Mouse (Mus musculus) Muller cell, postnatal 12 days (primary cell): ENCODE measurements around the gene Sertad4.

Experiments
- DNase-seq: peaks from one replicate; pipeline ENCODE4 v3.0.0-alpha.2; 2015; ENCODE audit errors: inconsistent ontology term

The Sertad4 gene

GRCm38 (mm10) chr1:192855474-192856230 lies at the start of gene Sertad4:
Gene Sertad4, minus strand, starts transcription at chr1:192855756.
- DNase-seq: peak; percentile 66

- DNase-seq: no peak
Measured at GRCm38 (mm10) chr1:192901516-192901915, 46.0 kb upstream of the Sertad4 start.

DNA sequence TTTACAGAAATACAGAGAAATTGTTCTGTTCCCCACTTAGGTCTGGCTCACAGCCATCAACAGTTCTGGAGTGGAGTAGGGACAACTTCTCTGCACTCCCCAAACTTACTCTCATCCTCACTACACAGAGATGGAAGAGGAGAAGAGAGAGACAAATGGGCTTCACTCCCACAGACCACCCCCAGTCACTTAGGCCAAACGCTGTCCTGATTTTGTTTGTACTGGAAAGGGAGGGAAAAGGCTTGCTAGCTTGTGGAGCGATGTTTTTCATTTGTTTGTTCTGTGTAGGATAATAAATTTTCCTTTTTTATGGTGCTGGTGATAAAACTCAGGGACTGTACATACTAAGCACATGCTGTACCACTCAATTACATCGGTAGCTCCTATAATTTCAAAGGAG lies 45.4 kb upstream of the Sertad4 start:
- no peak for DNase-seq

GRCm38 (mm10) chr1:192898742-192899141 lies 43.2 kb upstream of the Sertad4 start:
- DNase-seq: no peak

- DNase-seq: peak; percentile 20
Measured at GRCm38 (mm10) chr1:192897218-192897617, 41.7 kb upstream of the Sertad4 start.

- DNase-seq: no peak
Measured at GRCm38 (mm10) chr1:192896076-192896475, 40.5 kb upstream of the Sertad4 start.

GRCm38 (mm10) chr1:192890716-192891115 lies 35.2 kb upstream of the Sertad4 start:
- DNase-seq: no peak

- no peak for DNase-seq
Measured at GRCm38 (mm10) chr1:192882617-192883295, 27.2 kb upstream of the Sertad4 start.

DNA sequence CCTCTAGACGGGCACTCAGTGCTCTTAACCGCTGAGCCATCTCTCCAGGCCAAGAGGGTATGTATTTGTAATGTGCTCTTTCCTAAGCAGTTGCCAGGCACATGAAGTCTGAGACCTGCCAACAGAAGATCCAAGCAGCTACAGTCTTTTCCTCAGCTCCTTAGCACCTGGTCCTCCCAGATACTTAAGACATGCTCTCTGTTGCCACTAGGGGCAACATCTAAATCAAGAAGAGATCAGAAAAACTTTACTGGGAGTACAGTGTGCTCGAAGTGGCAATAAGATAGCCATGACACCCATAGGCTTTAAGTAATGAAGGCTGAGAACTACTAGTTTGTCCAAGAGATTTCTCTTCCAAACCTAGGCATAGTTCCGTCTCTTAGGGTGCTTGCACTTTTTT lies 24.6 kb upstream of the Sertad4 start:
- DNase-seq: no peak

DNA sequence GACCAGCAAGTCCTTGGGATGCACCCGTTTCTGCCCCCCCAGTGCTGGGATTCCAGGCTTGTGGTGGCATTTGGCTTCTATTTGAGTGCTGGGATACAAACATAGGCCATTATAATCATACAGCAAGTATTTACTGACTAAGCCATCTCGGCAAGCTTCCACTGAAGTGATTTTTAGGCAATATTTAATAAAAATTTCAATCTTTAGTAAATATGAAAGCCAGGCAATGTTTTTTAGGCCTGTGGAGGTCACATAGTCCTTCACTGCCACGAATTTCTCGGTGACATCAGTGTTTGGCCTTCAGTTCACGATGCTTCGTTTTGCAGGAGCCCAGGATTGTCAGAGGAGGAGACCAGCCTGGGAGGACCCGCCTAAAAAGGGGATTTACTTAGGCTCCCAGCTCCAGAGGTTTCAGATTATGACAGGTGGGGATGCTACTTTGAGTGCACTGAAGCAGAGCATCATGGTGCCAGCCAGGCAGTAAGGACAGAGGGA lies 23.6 kb upstream of the Sertad4 start:
- no peak for DNase-seq

GRCm38 (mm10) chr1:192872841-192873240 lies 17.3 kb upstream of the Sertad4 start:
- DNase-seq: no peak

- DNase-seq: no peak
Measured at GRCm38 (mm10) chr1:192869761-192870160, 14.2 kb upstream of the Sertad4 start.

GRCm38 (mm10) chr1:192864440-192864839 lies 8.9 kb upstream of the Sertad4 start:
- DNase-seq: no peak

DNA sequence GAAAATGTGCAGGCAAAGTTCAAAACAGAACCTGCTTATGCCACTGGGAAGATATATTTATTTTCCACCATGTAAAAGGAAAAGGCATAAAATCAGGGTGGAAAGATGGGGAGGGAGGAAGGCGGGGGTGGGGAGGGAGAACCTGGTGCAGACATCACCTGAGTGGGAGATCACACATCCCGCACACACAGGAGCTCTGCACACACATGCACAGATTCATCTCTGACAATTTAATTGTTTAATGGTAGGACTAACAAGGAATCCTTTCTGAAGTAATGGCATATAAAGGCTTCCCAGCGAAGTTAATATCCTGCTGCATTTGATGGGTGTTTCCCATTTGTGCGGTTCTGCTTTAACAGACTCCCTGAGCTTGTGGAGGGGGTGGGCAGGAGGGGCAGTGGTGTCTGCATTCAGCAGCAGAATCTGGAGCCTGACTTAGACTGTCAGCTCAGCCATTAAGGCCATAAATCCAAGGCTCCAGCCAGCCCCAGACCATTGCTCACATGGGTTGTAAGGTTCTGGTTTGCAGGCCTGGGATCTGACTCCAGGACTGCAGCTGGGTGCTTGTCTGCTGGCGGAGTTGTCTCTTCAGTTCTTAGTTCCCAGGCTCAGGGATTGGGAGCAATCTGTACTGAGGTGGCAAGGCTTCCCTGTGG lies 5.9 kb upstream of the Sertad4 start:
- no peak for DNase-seq

GRCm38 (mm10) chr1:192860273-192860672 lies 4.7 kb upstream of the Sertad4 start:
- no peak for DNase-seq

DNA sequence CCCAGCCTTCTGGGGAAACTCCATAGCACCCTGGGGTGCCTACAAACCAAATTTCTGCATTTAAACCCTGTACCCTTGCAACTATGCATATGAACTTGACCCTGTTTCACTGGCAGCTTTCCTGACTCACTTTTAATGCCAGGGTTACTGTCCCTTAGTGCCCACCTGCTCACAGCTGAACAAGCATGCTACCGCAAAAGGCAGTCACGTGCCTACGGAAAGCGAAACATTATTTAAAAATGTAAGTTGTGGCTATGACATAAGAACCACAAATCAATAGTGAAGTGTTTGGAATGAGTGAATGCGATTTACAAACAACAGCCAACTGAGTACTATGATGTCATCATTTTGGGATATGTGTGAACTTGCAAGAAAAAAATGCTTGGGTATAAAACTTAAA lies 2.0 kb upstream of the Sertad4 start:
- no peak for DNase-seq

- peak; percentile 32 for DNase-seq
Measured at GRCm38 (mm10) chr1:192856931-192857330, 1.4 kb upstream of the Sertad4 start.

GRCm38 (mm10) chr1:192856411-192856810 lies 855 bp upstream of the Sertad4 start:
- no peak for DNase-seq

DNA sequence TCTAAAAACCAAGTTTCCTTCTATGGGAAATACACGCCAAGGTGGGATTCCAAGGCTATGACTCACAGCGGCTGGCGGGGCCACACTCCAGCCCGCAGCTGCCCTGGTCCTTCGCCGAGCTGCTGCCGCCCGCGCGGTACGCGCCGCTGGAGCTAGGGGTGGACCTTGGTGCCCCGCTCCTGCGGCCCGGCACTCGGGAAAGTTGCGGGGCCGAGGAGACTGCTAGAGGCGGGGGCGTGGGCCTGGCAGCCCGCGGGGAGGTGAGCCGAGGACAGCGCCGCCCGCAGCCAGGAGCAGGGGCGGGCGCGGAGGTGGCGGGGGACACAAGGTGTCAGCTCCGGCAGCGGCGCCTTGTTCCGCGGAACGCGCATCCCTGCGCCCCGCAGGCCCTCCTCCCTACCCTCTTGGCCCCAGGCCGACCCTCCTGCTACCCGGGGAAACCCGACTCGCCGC lies 711 bp downstream of the Sertad4 start:
- peak; percentile 74 for DNase-seq

DNA sequence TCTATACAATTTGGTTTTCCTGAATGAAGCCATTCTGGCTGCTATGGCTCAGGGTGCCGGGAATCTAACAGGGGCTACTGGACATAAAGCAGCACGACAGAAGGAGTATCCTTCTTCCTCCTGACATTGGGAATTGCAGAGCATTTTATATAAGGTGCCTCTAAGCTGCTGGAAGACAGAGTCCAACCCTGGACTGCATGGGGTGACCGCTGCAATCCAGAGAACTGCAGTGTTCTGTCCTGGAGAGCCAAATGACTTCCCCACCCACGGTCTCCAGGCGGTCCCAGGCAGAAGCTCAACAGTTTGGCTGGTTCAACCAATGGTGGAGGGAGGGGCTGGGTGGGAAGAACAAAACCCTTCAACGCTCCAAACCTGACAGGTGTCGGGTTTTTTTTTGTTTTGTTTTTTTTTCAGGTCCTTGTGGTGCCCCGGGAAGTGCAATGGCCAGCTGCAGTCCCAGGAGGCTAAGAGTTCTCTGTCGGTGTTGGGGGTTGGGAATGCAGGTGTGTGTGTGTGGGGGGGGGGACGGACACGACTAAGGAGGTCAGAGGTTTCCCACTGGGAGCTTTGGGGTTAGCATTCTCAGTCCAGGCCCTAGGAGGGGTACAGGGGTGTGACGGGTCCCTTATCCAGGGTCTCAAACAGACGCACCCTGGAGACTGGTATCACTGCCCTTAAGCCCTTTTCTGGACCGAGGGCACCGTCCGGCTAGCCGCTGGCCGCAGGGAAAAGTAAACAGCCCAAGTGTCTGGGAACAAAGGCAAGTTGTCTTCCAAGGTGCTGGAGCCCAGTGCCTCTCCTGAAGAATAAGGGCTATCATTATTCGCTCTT lies 1.4 kb downstream of the Sertad4 start:
- DNase-seq: no peak

DNA sequence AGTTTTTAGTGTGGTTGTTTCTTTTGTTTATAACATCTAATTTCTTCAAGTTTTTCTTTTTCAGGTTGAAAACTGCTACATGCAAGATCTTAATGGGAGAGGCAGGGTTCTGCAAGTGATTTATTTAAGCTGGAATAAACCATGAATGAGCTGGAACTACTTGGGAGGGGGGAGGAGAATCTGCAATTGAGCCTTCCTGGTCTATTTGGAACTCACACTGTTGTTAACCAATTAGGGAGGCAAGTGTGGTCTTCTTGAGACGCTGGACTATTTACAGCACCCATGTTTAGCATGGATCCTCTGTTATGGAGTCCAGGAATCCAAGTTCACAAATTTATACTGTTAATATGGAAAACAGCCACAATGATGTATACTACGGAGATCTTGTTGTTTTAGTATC lies 2.1 kb downstream of the Sertad4 start:
- DNase-seq: no peak

DNA sequence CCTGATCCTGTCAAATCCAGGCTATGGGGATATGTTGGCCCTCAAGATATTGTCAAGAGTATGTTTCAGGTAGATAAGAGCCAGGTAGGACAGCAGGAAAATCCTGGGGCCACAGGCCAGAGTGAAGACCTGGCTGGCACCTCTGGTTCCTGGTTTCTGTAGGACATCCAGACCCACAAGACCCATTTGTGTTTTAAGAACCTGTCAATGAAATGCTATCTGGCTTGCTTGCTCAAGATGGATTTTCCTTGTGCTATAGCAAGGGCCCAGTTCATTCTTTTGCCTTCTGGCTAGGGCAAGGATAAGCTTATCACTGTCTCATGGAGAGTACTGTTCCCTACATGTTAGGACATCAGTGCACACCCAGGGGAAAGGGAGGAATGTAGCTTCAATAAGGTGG lies 3.5 kb downstream of the Sertad4 start:
- DNase-seq: no peak
